Mouse (Mus musculus): ENCODE data around the gene 5730409E04Rik.

Gene 5730409E04Rik

DNA sequence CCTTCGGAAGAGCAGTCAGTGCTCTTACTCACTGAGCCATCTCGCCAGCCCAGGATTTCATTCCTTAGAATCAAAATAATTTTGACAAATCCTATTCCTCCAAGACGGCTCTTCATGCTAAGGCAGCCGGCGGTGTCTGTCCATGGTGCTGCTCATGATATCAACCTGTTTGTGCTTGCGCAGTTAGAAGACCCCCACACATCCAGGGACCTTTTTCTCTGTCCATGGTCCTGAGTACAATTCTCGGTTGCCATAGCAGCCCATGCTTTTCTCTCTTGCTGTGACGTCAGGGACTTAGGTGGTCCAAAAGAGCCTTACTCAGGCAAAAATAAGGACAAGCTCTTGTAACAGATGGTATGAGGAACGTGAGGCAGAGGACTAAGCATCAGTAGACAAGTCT, 45.7 kb downstream of the 5730409E04Rik start:
- H3K36me3 ChIP-seq (ENCODE audit: control insufficient read depth, insufficient read depth, low read length, poor library complexity, severe bottlenecking): no peaks in the 10 kb centered on the region
- H3K27me3 ChIP-seq (ENCODE audit: control insufficient read depth, insufficient read depth, low read length, poor library complexity, severe bottlenecking): no peaks in the 10 kb centered on the region
- DNase-seq (ENCODE audit: low read depth, low spot score): peak; percentile 5

DNA sequence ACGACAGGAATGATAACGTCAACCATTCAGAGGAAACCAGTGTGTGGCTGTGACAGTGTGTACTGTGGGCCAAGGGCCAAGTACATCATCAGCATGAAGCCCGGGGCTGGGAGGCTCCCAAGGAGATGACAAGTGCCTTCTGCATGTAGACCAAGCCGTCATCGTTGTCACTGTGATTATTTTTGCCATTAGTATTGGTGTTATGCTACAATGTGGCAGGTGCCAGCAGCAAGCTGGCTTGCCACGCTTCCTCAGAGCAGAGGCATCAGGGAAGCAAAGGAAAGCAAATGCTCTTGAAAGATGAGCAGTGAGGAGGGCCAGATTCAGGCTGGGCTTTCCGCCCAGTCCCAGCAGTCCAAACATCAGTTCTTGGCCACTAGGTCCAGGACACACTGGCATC, 51.6 kb downstream of the 5730409E04Rik start:
- Histone ChIP-seq H3K27me3 (ENCODE audit: control insufficient read depth, insufficient read depth, low read length, poor library complexity, severe bottlenecking) (no peaks in the 10 kb centered on the region), H3K36me3 (ENCODE audit: control insufficient read depth, insufficient read depth, low read length, poor library complexity, severe bottlenecking) (no peaks in the 10 kb centered on the region)
- no peak for DNase-seq (ENCODE audit: low read depth, low spot score)

All from splenic B cell, adult 2 months (primary cell).